Mouse (Mus musculus): ENCODE results near the gene Cd276. TPM values are rescaled to one million over a fixed set of nuclear protein-coding genes. Genes with fewer than 3 reads are reported as not detected.

Cd276 gene
- total and polyA plus RNA-seq, 2 experiments from 2014 or later = 26.0 to 26.2 TPM

DNA sequence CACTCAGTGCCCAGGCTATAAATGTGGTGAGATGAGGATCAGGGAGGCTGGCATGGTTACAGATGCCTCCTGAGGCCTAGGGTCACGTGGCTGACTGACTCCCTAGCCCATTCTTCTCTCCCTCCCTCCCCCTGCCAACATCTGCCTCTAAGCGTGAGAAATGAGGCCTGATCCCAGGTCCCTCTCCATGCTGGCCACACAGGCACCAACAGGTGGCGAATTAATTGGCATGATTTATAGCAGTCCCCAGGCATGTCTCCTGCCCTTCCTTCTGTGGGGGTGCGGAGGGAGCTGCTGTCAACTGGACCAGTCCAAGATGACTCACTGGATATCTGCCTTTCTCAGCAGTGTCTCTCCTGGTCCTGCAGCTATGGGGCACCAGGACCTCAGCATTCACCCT is 27.4 kb downstream of the Cd276 start:
- Histone ChIP-seq H3K4me3 (ENCODE audit: low read depth, low read length) (no peak overlapping the region), H3K4me2 (ENCODE audit: low read depth) (no peak overlapping the region), H3K27ac (ENCODE audit: low read depth, low read length) (no peak overlapping the region), H3K9me3 (ENCODE audit: low read length) (no peaks in the 10 kb centered on the region), H3K4me1 (ENCODE audit: insufficient read depth) (no peaks in the 10 kb centered on the region), H3K27me3 (ENCODE audit: insufficient read depth, low read length) (no peaks in the 10 kb centered on the region), H3K36me3 (ENCODE audit: insufficient read depth) (peaks cover 51% of the 10 kb centered on the region), H3K9ac (no peak overlapping the region)
- ATAC-seq (no peak), DNase-seq (no peak)
- no peak for TF ChIP-seq CTCF (IDR thresholded peaks at IDR 0.05; ENCODE audit: low read depth)
- 76% methylated on average over 4 of the region's 4 CpGs for WGBS

DNA sequence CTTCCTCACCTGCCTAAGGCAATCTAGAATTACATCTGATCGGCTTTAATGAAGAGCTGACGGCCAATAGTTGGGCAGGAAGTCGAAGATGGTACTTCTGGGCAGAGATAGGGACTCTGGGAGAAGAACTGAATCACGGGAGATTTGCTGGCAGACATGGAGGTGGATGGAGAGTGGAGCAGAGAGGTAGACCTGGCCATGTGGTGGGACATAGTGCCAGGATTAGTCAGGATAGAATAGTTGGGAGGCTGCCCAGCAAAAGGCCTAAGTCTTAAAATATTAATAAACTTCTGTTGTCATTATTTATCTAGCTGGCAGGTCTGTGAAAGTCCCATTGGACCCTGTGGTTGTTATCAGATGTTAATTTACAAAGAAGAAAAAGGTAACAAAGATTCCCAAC is 30.1 kb downstream of the Cd276 start:
- ATAC-seq = no peak
- 92% methylated on average over 4 of the region's 4 CpGs for WGBS
- H3K36me3 ChIP-seq (ENCODE audit: insufficient read depth) = peaks cover 45% of the 10 kb centered on the region
- H3K9me3 ChIP-seq (ENCODE audit: low read length) = no peaks in the 10 kb centered on the region
- DNase-seq = no peak
- H3K27ac ChIP-seq (ENCODE audit: low read depth, low read length) = no peak overlapping the region
- no peak overlapping the region for H3K9ac ChIP-seq
- H3K4me3 ChIP-seq (ENCODE audit: low read depth, low read length) = no peak overlapping the region
- no peaks in the 10 kb centered on the region for H3K27me3 ChIP-seq (ENCODE audit: insufficient read depth, low read length)
- H3K4me1 ChIP-seq (ENCODE audit: insufficient read depth) = no peaks in the 10 kb centered on the region
- no peak for TF ChIP-seq CTCF (IDR thresholded peaks at IDR 0.05; ENCODE audit: low read depth)
- H3K4me2 ChIP-seq (ENCODE audit: low read depth) = no peak overlapping the region

DNA sequence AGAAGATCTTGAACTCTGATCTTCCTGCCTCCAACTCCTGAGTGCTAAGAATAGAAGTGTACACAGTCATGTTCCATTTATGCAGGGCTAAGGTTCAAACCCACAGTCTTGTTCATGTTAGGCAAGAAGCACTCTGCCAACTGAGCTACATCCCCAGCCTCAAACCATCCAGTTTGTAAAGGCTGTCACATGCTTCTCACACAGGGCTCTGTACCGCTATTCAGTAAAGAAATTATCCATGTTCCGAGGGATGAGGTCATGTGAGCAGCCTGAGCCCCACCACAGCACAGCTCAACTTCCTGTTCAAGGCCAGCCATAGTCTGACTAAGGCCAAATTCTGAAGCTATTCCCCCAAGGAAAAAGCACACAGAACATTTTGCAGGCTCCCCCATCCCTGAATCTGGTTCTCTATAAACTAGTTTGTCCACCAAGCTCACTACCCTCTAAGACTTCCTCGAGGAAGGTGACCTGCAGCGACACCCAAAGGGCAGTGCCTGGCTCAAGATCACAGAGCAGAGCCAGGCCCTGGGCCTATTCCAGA is 33.3 kb downstream of the Cd276 start:
- DNase-seq (no peak), ATAC-seq (no peak)
- Histone ChIP-seq H3K36me3 (ENCODE audit: insufficient read depth) (peaks cover 27% of the 10 kb centered on the region), H3K9ac (no peak overlapping the region), H3K27ac (ENCODE audit: low read depth, low read length) (no peak overlapping the region), H3K4me3 (ENCODE audit: low read depth, low read length) (no peak overlapping the region), H3K4me2 (ENCODE audit: low read depth) (no peak overlapping the region), H3K9me3 (ENCODE audit: low read length) (no peaks in the 10 kb centered on the region), H3K4me1 (ENCODE audit: insufficient read depth) (no peaks in the 10 kb centered on the region), H3K27me3 (ENCODE audit: insufficient read depth, low read length) (no peaks in the 10 kb centered on the region)
- WGBS = 56% methylated on average over 4 of the region's 4 CpGs
- TF ChIP-seq CTCF (IDR thresholded peaks at IDR 0.05; ENCODE audit: low read depth) = no peak

DNA sequence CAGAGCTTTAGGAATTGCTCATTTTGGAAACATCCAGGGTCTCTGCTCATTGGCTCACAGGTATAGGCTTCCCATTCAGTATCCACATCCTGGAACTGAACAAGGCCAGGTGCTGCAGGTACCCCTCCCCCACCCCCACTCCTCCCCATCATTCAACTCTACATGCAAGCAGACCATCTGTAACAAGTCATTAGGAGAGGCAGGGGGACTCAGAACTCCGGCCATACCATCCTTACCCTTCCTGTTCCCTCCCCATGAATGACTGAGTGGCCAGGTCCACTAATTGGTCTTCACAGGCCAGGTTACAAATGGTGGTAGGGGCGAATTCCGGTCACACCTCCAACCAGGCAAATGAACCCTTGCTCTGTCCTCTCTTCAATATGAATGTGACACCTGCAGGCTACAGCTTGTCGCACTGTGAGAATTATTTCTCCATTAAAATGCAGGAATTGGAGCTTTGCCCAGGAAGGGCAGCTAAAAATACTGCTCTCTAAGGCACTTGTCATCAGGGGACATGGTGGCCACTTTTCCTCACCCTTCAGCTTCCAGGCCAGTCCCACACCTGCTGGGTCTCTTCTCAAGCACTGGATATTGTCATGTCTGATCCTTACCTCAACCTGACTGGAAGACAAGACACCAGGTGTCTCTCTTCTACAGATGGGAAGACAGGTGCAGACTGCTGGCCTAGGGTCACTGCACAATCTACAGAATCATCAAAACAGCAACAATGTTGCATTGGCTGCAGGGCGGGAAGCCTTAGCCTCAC is 34.2 kb downstream of the Cd276 start:
- no peaks in the 10 kb centered on the region for H3K4me1 ChIP-seq (ENCODE audit: insufficient read depth)
- DNase-seq = no peak
- no peak for TF ChIP-seq CTCF (IDR thresholded peaks at IDR 0.05; ENCODE audit: low read depth)
- H3K9ac ChIP-seq = no peak overlapping the region
- WGBS = 68% methylated on average over 5 of the region's 5 CpGs
- H3K4me2 ChIP-seq (ENCODE audit: low read depth) = no peak overlapping the region
- peaks cover 18% of the 10 kb centered on the region; the same call in 1 of the 2 replicates for H3K36me3 ChIP-seq (ENCODE audit: insufficient read depth)
- ATAC-seq = no peak
- no peak overlapping the region for H3K27ac ChIP-seq (ENCODE audit: low read depth, low read length)
- no peaks in the 10 kb centered on the region for H3K27me3 ChIP-seq (ENCODE audit: insufficient read depth, low read length)
- H3K4me3 ChIP-seq (ENCODE audit: low read depth, low read length) = no peak overlapping the region
- H3K9me3 ChIP-seq (ENCODE audit: low read length) = no peaks in the 10 kb centered on the region

DNA sequence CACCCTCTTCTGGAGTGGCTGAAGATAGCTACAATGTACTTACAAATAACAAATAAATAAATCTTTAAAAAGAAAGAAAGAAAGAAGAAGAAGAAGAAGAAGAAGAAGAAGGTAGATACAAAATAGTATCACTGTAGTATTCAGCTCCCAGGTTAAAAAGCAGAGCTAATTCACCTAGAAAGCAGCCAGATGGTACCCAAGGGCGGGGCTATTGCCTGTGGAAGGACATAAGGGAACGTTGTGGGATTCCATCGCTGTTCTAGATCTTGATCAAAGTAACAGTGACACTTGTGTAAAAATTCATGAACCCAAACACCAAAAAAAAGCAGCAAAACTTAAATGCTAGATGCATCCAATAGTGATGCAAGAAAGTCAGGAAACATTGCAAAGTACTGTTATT is 35.3 kb downstream of the Cd276 start:
- Histone ChIP-seq H3K4me3 (ENCODE audit: low read depth, low read length) (no peak overlapping the region), H3K27me3 (ENCODE audit: insufficient read depth, low read length) (no peaks in the 10 kb centered on the region), H3K27ac (ENCODE audit: low read depth, low read length) (no peak overlapping the region), H3K36me3 (ENCODE audit: insufficient read depth) (peaks cover 8% of the 10 kb centered on the region; the same call in 1 of the 2 replicates), H3K4me1 (ENCODE audit: insufficient read depth) (no peaks in the 10 kb centered on the region), H3K9me3 (ENCODE audit: low read length) (no peaks in the 10 kb centered on the region), H3K9ac (no peak overlapping the region), H3K4me2 (ENCODE audit: low read depth) (no peak overlapping the region)
- TF ChIP-seq CTCF (IDR thresholded peaks at IDR 0.05; ENCODE audit: low read depth) = no peak
- WGBS = 88% methylated on average over 3 of the region's 3 CpGs
- DNase-seq = no peak
- ATAC-seq = no peak

DNA sequence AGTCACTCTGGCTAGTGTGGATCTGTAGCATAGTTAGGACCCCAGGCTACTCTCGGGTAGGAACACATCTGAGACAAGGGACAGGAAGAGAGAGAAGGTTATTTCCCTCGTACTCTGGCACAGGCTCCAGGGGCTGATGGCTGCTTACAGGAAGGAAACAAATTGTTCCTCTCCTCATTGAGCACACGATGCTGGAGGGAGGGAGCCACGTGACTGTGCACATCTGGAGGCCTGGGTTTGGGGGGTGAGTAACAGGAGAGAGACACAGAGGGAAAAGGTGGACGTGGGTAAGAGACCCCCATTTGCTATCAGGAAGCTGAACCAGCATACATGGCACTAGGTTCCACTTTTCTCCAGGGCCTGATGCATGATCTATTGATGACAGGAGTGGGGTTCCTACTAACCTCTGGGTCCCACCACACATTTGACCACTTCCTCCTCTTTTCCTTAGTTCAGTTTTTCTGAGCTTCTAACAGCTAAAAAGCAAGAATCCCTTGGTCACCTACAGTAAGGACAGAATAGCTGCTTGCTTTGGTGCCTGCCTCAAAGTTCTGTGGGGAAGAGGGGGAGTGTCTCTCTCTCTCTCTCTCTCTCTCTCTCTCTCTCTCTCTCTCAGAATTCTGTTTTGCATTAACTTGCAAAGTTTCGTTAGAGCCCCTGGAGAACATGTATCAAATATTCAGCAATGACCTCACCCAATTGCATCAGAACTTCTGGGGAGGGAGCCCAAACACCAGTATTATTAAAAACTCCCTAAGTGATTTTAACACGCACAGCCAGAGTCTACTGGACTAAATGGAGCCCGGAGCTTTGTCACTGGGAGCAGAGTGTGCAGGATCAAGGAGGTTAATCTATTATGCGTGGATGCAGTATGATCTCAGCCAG is 37.1 kb downstream of the Cd276 start:
- Histone ChIP-seq H3K36me3 (ENCODE audit: insufficient read depth) (no peaks in the 10 kb centered on the region), H3K27me3 (ENCODE audit: insufficient read depth, low read length) (no peaks in the 10 kb centered on the region), H3K4me2 (ENCODE audit: low read depth) (no peak overlapping the region), H3K27ac (ENCODE audit: low read depth, low read length) (no peak overlapping the region), H3K9me3 (ENCODE audit: low read length) (no peaks in the 10 kb centered on the region), H3K4me3 (ENCODE audit: low read depth, low read length) (no peak overlapping the region), H3K9ac (no peak overlapping the region), H3K4me1 (ENCODE audit: insufficient read depth) (no peaks in the 10 kb centered on the region)
- WGBS = 36% methylated on average over 9 of the region's 9 CpGs
- ATAC-seq (no peak), DNase-seq (no peak)
- no peak for TF ChIP-seq CTCF (IDR thresholded peaks at IDR 0.05; ENCODE audit: low read depth)

DNA sequence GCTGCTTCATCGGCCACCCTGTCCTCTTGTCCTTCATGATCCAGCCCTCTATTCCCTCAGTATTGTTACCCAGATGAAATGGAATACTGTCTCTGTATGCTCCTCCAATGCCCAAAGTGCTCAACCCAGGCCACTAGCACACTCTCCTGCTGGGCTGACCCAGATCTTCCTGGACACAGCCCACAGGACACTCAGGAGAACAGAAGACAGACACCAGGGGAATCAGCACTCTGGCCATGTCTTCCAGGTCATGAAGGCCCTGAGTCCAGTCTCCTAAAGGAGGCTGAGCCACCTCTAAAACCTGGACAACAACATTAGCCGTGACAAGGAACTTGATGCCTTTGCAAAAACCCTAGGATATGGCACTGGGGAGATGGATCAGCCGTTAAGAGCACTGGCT is 38.8 kb downstream of the Cd276 start:
- Histone ChIP-seq H3K4me1 (ENCODE audit: insufficient read depth) (no peaks in the 10 kb centered on the region), H3K36me3 (ENCODE audit: insufficient read depth) (no peaks in the 10 kb centered on the region), H3K9ac (no peak overlapping the region), H3K27me3 (ENCODE audit: insufficient read depth, low read length) (no peaks in the 10 kb centered on the region), H3K4me2 (ENCODE audit: low read depth) (no peak overlapping the region), H3K4me3 (ENCODE audit: low read depth, low read length) (no peak overlapping the region), H3K27ac (ENCODE audit: low read depth, low read length) (no peak overlapping the region), H3K9me3 (ENCODE audit: low read length) (no peaks in the 10 kb centered on the region)
- ATAC-seq (no peak), DNase-seq (no peak)
- TF ChIP-seq CTCF (IDR thresholded peaks at IDR 0.05; ENCODE audit: low read depth) = no peak
- 80% methylated on average over 3 of the region's 3 CpGs for WGBS
